Mouse (Mus musculus): ENCODE measurements at regions not wholly inside any gene's neighbourhood (a gene's known extent, or its start where the extent isn't known, plus 50 kb on each side); places are given as distances from the start of the nearest gene placed in this dataset.

DNA sequence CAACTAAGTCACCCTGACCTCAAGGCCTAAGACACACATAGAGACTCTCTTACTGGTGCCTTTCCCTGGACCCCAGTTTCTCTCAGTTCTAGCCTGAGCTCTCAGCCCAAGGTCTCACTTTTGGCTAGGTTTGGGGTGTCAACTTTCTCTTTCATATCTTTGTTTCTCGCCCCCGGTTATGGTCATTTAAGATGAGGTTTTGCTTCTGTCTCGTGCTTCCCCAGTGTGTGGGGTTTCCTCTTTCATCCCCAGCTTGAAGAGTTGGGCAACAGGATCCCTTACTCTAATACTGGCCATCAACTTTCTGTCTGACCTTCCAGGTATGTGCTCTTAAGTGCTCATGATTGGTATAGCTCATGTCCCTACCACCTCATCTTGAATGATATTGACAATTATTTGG lies 67.5 kb downstream of the Lmo4 start:
- ChIA-PET POLR2A (no interaction called here), CTCF (no interaction called here)

DNA sequence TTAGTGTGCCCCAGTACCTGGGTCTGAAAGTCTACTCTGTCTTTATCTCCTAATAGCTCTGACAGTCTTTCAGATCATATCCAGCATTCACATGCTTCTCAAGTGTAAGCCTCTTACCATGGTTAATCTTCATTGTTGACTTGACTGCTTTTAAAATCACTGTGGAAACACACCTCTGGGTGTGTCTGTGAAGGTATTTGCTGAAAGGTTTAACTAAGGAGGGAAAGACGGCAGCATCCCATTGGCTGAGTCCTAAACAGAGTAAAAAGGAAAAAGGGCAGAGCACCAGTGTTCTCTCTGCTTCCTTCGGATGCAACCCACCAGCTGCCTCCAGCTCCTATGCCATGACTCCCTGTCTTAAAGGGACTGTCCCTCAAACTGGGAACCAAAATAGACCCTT lies 68.6 kb downstream of the Lmo4 start:
- CTCF ChIA-PET, result no interaction called here
- POLR2A ChIA-PET, result no interaction called here

- ChIA-PET CTCF (no interaction called here), POLR2A (no interaction called here)
Observed at GRCm38 (mm10) chr3:144135646-144136045, 69.4 kb downstream of the Lmo4 start.

DNA sequence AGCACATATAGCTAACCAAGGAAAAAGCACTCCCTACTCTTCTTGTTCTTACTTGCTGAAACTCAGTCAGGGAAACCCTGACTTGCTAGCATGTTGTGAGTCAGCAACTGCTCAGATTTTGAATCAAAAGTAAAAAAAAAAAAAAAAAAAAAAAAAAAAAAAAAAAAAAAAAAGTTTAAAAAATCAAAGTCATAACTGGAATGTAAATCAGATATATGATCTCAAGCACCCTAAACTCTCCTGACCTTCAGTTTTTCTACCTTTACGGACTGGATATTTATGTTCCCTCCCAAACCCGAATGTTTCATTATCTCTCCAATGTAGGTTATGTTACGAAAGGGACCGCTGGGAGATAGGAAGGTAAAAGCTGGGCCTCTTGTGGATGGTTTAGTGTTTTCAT lies 77.0 kb downstream of the Lmo4 start:
- CTCF ChIA-PET, result interaction anchor here in 1 of 4 experiments (0.6 kb wide), 1 partner anchor 66 kb away, joined by 6 read pairs; no protein-coding TSS in a partner anchor

GRCm38 (mm10) chr3:144124353-144124752 lies 80.7 kb downstream of the Lmo4 start:
- ChIA-PET CTCF (no interaction called here), POLR2A (no interaction called here)

More for the DNA sequence above, 77.0 kb downstream of the Lmo4 start:
- POLR2A ChIA-PET, result no interaction called here

- POLR2A ChIA-PET, result no interaction called here
- CTCF ChIA-PET, result no interaction called here
Observed at GRCm38 (mm10) chr3:144123361-144124072, 81.5 kb downstream of the Lmo4 start.

GRCm38 (mm10) chr3:144119076-144119475 lies 85.9 kb downstream of the Lmo4 start:
- POLR2A ChIA-PET, result no interaction called here
- CTCF ChIA-PET, result no interaction called here

GRCm38 (mm10) chr3:144113672-144114645 lies 91.1 kb downstream of the Lmo4 start:
- ChIA-PET POLR2A (interaction anchor here in 2 of 4 experiments (0.6 kb wide), 2 partner anchors 90 to 170 kb away, joined by 3 to 4 read pairs; no protein-coding TSS in a partner anchor), CTCF (no interaction called here)

- CTCF ChIA-PET, result no interaction called here
Observed at GRCm38 (mm10) chr3:144110331-144111080, 94.5 kb downstream of the Lmo4 start.

GRCm38 (mm10) chr3:144109769-144110168 lies 95.3 kb downstream of the Lmo4 start:
- ChIA-PET POLR2A (no interaction called here), CTCF (no interaction called here)

More at GRCm38 (mm10) chr3:144110331-144111080, 94.5 kb downstream of the Lmo4 start:
- POLR2A ChIA-PET, result no interaction called here

DNA sequence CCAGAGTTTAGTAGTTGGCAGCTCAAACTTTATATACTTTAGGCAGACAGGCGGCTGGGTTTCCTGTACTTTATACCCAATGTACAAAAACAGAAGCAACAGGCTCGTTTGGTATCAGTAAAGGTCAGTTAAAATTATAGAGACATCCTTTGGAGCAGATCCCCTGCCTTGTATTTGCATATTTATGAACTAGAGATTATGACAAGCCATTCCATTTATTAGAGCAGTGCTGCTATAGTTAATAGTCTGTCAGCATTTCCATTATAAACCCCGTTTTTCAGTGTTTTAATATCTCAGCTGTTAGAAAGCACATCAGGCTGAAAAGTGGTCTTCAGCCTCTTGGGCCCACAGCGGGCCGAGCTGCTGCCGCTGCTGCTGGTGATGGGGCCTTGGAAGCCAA lies 96.7 kb downstream of the Lmo4 start:
- CTCF ChIA-PET, result no interaction called here
- POLR2A ChIA-PET, result no interaction called here

GRCm38 (mm10) chr3:144107664-144108063 lies 97.4 kb downstream of the Lmo4 start:
- CTCF ChIA-PET, result no interaction called here

GRCm38 (mm10) chr3:144104366-144104765 lies 100.7 kb downstream of the Lmo4 start:
- POLR2A ChIA-PET, result interaction anchor here in 1 of 4 experiments (0.6 kb wide), 1 partner anchor 98 kb away, joined by 3 read pairs; no protein-coding TSS in a partner anchor
- CTCF ChIA-PET, result no interaction called here

More at GRCm38 (mm10) chr3:144107664-144108063, 97.4 kb downstream of the Lmo4 start:
- POLR2A ChIA-PET, result interaction anchor here in 1 of 4 experiments (0.5 kb wide), 1 partner anchor 997 kb away, joined by 3 read pairs; no protein-coding TSS in a partner anchor

DNA sequence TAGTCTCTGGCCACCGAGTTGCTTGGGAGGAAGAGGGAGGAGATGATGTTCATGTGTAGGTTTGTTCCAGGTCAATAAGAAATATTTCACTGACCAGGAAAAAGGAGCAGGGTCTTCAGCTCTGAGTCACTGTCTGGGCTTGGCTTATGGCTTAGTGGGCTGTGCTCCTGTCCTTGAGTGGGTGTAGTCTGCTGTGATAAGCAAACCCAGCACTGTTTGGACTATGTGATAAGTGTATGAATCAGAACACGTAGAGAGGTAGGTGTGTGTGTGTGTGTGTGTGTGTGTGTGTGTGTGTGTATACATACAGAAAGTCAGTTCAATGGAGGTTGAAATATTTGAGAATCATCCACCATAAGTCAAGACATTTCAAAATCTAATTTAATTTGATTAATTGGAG lies 105.6 kb downstream of the Lmo4 start:
- ChIA-PET POLR2A (no interaction called here), CTCF (no interaction called here)

DNA sequence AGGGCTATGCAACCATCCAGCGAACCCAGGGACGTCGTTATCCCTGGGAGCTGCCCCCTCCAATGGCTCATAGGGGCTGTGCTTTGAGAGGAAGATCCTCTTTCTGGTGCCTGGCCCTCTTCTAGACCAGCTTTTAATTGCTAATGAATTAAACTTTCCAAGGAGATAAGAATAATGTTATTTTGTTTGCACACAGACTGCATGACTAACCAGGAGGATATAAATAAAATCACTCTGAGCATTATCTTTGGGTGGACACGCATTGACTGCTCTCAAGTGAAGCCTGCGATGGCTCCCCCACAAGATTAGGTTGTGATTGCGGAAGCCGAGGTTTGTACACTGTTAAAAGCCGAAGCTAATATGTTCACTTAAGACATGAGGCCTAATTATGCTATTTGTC lies 106.3 kb downstream of the Lmo4 start:
- POLR2A ChIA-PET, result no interaction called here
- CTCF ChIA-PET, result interaction anchor here in 1 of 4 experiments (0.7 kb wide), 1 partner anchor 309 kb away, joined by 3 read pairs; no protein-coding TSS in a partner anchor

DNA sequence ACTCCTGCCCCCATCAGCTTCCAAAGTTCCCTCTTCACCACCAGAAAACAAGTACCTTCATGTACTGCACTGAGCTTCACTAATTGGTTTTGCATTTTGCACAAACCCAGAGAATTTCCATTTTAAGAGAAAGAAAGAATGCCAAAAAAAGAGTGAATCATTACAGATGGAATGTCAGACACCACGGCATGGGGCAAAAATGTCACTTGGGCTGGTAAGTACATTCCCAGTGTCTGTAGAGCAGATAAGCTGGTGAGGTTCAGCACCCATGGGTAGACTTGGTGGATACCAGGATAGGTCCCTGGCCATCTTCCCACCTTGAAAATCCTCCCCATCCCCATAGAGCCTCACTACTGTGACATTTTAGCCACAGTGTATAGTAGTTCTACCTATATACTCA lies 113.8 kb downstream of the Lmo4 start:
- ChIA-PET POLR2A (no interaction called here), CTCF (no interaction called here)

DNA sequence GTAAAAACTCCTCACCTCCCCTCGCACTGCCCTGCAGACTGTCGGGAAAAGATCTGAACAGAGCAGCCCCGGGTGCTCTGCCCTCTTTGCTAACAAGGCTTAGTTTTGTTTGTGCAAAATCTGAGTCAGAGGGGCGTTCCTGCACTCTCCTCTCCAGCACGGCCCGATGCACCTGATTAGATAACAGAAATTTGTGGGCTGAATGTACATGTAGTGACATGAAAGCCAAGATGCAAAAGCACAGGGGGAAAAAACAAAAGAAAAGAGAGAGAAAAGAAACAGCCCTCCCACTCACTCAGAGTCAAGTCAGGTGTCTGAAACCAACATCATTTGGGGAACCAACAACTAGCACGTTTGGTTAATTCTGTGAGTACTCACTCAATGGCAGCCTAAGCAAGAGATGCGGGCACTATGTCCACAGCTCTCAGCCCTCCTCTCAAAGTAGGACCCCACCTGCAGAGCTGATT lies 115.2 kb downstream of the Lmo4 start:
- ChIA-PET CTCF (no interaction called here), POLR2A (no interaction called here)

- ChIA-PET CTCF (interaction anchor here in 1 of 4 experiments (0.7 kb wide), 1 partner anchor 312 kb away, joined by 3 read pairs; no protein-coding TSS in a partner anchor), POLR2A (interaction anchor here in 1 of 4 experiments (0.5 kb wide), 1 partner anchor 318 kb away, joined by 3 read pairs; no protein-coding TSS in a partner anchor)
Observed at GRCm38 (mm10) chr3:144088261-144088884, 116.6 kb downstream of the Lmo4 start.

GRCm38 (mm10) chr3:144087771-144088170 lies 117.2 kb downstream of the Lmo4 start:
- ChIA-PET POLR2A (interaction anchor here in 1 of 4 experiments (0.5 kb wide), 1 partner anchor 319 kb away, joined by 3 read pairs; no protein-coding TSS in a partner anchor), CTCF (no interaction called here)
